Mouse (Mus musculus) testis, adult 2 months (tissue): Measurements from ENCODE around the gene Cactin. TPM values are rescaled to one million over a fixed set of nuclear protein-coding genes. Genes with fewer than 3 reads are reported as not detected.

ENCODE experiments used
- H3K27ac ChIP-seq: fragments of 200-500 bp; 2 replicates; pipeline ENCODE4 v1.5.1; 2012; ENCODE audit warnings: low read depth, low read length; ENCODE audit not compliant: control insufficient read depth, insufficient read depth
- H3K27me3 ChIP-seq: fragments of 200-500 bp; 2 replicates; pipeline ENCODE4 v1.6.1; 2012; ENCODE audit warnings: mild to moderate bottlenecking, low read length, moderate library complexity; ENCODE audit not compliant: control insufficient read depth, insufficient read depth
- H3K36me3 ChIP-seq: fragments of 200-500 bp; 2 replicates; pipeline ENCODE4 v1.6.1; 2012; ENCODE audit warnings: mild to moderate bottlenecking, low read length; ENCODE audit not compliant: control insufficient read depth, insufficient read depth
- H3K4me1 ChIP-seq: fragments of 200-500 bp; 2 replicates; pipeline ENCODE4 v1.6.1; 2012; ENCODE audit warnings: low read length; ENCODE audit not compliant: control insufficient read depth, insufficient read depth
- H3K4me3 ChIP-seq: fragments of 200-500 bp; 2 replicates; pipeline ENCODE4 v1.5.1; 2012; ENCODE audit warnings: low read depth, mild to moderate bottlenecking, low read length, moderate library complexity, mixed read lengths; ENCODE audit not compliant: control insufficient read depth
- CTCF ChIP-seq: fragments of 200-500 bp; IDR thresholded peaks from 2 replicates; pipeline ENCODE4 v1.5.1; 2012; ENCODE audit warnings: low read depth, mild to moderate bottlenecking, inconsistent platforms, low read length, moderate library complexity; ENCODE audit not compliant: control insufficient read depth, insufficient read depth, insufficient replicate concordance
- POLR2A ChIP-seq: fragments of 200-500 bp; IDR thresholded peaks from 2 replicates; pipeline ENCODE4 v1.6.1; 2012; ENCODE audit warnings: low read depth, mild to moderate bottlenecking, inconsistent platforms, low read length, moderate library complexity; ENCODE audit not compliant: control insufficient read depth
- polyA plus RNA-seq: library from polyadenylated mRNA; depleted of rRNA; stranded (reverse); fragments of >200 nt; gene quantifications from 2 replicates; pipeline ENCODE4 v1.2.3, GENCODE M21; 2012

Cactin gene
- polyA plus RNA-seq, 1 experiment, result 13.4 TPM

DNA sequence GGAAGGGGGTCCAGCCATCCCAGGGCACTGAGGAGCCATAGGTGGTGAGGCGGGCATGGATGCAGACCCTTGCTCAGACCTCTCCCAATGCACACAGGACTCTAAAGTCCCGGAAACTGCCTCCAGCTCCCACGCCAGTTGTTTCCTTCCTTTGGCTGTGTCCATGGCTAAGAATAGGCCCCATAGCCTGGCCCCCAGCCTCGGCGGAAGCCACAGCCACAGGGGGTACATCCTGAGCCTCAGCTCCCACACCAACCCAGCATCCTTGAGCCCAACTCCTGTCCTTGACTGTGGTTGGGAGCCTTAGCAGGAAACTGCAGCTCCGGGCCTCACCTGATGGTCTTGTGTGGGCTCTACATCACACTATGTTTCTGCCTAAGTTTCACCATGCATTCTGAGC is 6.0 kb downstream of the Cactin start:
- Histone ChIP-seq H3K27me3 (no peaks in the 10 kb centered on the region), H3K36me3 (no peaks in the 10 kb centered on the region; the same call in 1 of the 2 replicates), H3K4me3 (no peak overlapping the region), H3K27ac (no peak overlapping the region), H3K4me1 (no peaks in the 10 kb centered on the region; the same call in 1 of the 2 replicates)
- no peak for TF ChIP-seq POLR2A
- TF ChIP-seq CTCF, result no peak

DNA sequence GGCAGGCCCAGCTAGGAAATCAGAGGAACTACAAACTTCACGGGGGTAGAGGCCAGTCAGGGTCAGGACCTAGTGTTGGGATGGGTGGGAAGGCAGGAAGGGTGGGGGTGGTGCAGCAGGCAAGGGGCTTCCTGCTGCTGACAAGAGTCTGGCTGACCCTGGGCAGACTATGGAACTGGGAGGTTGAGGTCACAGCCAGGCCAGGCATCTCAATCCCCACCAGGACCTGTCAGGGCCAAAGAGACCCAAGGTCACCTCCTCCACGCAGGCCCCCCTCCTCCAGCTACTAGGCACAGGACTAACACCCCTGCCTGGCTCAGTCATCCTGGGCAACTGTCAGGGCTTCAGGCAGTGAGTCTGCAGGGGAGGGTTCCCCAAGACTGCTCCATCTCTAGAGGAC is 7.1 kb downstream of the Cactin start:
- Histone ChIP-seq H3K4me1 (peaks cover 7% of the 10 kb centered on the region), H3K36me3 (no peaks in the 10 kb centered on the region; the same call in 1 of the 2 replicates)

DNA sequence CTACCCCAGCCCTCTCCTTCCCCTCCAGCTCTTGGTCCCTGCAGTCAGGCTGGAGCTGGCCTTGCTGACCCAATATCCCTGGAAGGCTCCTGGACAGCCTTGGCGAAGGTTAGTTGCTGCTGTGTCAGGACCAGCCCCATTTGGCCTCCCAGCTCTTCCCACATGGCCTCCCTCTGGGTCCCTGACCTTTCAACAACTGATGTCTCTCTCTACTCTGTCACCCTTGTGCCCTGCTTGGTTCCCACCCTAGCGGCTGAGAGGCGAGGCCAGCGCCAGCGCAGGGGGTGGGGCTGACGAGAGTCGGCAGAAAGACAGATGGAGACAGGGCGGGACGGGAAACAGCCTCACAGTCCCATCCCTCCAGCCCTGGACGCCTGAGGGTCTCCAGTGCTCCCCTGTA is 7.5 kb downstream of the Cactin start, which contains the start of gene Tbxa2r:
Gene Tbxa2r (plus strand): TSS at position 346 of the 400 bp plus-strand sequence.
- TF ChIP-seq CTCF, result no peak
- H3K27ac ChIP-seq, result peak within 1 kb of the TSS; percentile 27; the same call in 1 of the 2 replicates

More for the DNA sequence above, 7.1 kb downstream of the Cactin start:
- TF ChIP-seq CTCF (no peak), POLR2A (no peak)
- Histone ChIP-seq H3K27me3 (no peaks in the 10 kb centered on the region), H3K4me3 (no peak overlapping the region), H3K27ac (no peak overlapping the region)

DNA sequence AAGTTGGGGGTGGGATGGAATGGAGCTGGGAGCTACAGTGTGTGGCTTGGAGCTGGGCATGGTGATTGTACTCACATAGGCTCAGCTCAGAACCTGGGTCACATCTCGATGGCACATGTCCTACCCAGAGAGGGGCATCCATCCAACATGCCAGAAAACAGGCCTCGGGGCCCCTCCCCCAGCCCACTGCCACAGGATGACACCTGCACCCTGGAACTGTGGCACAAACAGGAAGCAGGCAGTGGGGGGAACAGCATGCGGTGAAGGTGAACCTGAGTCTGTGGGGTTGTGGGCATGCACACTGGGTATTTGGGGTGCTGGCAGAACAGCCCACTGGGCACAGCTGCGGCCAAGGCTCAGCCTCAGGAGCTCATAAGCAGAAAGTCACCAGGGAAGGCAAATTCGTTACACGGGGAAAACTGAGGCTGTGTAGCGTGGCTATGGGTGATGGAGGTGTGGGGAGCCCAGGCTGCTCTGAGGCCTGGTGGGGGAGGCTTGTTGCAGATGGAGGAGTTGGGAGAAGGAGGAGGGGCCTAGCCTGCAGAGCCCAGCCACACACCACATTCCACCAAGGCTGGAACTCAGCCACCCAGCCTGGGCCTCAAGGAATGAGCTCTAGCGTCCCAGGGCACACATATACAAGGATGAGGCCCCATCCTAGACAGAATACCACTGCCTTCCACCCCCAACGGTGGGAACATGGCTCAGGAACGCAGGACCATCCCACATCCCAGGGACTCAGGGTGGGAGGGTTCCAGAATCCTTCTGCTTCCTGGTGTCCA is 8.5 kb downstream of the Cactin start:
- peaks cover 7% of the 10 kb centered on the region for H3K4me1 ChIP-seq
- no peaks in the 10 kb centered on the region for H3K27me3 ChIP-seq
- no peak overlapping the region for H3K4me3 ChIP-seq
- H3K27ac ChIP-seq, result peak overlapping the region; percentile 27; the same call in 1 of the 2 replicates
- TF ChIP-seq POLR2A (no peak), CTCF (no peak)
- no peaks in the 10 kb centered on the region for H3K36me3 ChIP-seq

More for the DNA sequence above, 7.5 kb downstream of the Cactin start, which contains the start of gene Tbxa2r:
- H3K36me3 ChIP-seq, result no peaks in the 10 kb centered on the region; the same call in 1 of the 2 replicates
- H3K4me3 ChIP-seq, result no peak within 1 kb of the TSS
- no peaks in the 10 kb centered on the region for H3K27me3 ChIP-seq
- H3K4me1 ChIP-seq, result peaks cover 7% of the 10 kb centered on the region

DNA sequence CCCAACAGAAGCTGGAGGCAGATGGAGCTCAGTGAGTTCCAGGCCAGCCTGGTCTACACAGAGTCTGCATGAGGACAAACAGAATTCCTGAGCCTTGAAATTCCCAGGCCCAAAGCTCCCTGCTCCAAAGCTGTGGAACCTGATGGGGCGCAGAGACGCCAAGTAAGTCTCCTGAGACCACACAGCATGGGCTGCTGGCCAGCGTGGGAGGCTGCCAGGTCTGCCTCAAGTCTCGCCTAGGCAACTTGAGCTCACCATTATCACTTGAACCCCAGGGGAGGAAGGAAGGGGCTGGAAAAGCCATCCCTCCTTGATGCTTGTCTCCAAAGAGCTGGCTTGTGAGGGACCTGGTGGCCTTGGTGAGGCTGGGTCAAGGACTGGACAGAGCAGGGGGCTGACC is 9.1 kb downstream of the Cactin start:
- Histone ChIP-seq H3K27ac (no peak overlapping the region), H3K27me3 (no peaks in the 10 kb centered on the region), H3K36me3 (no peaks in the 10 kb centered on the region), H3K4me3 (no peak overlapping the region), H3K4me1 (peaks cover 7% of the 10 kb centered on the region)
- no peak for TF ChIP-seq CTCF
- TF ChIP-seq POLR2A, result no peak

DNA sequence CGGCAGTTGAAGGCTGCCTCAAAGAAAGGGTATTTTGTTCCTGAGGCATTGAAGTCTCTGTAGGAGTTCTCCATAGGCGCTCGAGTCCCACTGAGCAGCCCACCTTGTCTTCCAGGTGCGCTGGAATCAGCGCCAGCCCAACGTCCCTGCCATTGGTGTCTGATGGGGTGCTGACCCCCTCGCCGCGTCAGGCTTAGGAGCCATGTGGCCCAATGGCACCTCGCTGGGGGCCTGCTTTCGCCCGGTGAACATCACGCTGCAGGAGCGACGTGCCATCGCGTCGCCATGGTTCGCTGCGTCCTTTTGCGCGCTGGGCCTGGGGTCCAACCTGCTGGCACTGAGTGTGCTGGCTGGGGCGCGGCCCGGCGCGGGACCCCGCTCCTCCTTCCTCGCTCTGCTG is 11.4 kb downstream of the Cactin start:
- Histone ChIP-seq H3K4me3 (peak overlapping the region; percentile 53), H3K4me1 (peaks cover 20% of the 10 kb centered on the region), H3K27me3 (no peaks in the 10 kb centered on the region), H3K27ac (no peak overlapping the region), H3K36me3 (no peaks in the 10 kb centered on the region)
- no peak for TF ChIP-seq POLR2A
- TF ChIP-seq CTCF, result no peak

DNA sequence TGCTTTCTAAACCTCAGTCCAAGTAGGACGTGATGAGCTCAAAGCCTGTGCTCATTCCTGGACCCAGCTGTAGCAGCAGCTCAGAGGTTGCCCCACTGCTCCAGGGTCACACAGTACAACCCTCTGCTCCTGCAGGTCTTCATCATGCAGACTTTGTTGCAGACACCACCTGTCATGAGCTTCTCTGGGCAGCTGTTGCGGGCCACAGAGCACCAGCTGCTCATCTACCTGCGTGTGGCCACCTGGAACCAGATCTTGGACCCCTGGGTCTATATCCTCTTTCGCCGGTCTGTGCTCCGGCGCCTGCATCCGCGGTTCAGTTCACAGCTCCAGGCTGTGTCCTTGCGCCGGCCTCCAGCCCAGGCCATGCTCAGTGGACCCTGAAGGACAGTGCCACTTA is 13.4 kb downstream of the Cactin start:
- Histone ChIP-seq H3K36me3 (no peaks in the 10 kb centered on the region), H3K27ac (no peak overlapping the region), H3K4me1 (peaks cover 30% of the 10 kb centered on the region), H3K27me3 (no peaks in the 10 kb centered on the region), H3K4me3 (no peak overlapping the region)
- no peak for TF ChIP-seq CTCF
- no peak for TF ChIP-seq POLR2A
